Mouse (Mus musculus) thymus, postnatal 4 days (tissue): ENCODE results near the gene Ing5.
"Not testable (repeated sequence)": the region's sequence is repeated elsewhere in the genome, so short reads cannot be mapped to it uniquely, and the experiment has no call there.

Source experiments
- DNase-seq: peaks from one replicate; pipeline ENCODE4 v3.0.0; 2021

Ing5 gene

GRCm38 (mm10) chr1:93811495-93812039 lies 7.8 kb downstream of the Ing5 start:
- DNase-seq, result no peak

DNA sequence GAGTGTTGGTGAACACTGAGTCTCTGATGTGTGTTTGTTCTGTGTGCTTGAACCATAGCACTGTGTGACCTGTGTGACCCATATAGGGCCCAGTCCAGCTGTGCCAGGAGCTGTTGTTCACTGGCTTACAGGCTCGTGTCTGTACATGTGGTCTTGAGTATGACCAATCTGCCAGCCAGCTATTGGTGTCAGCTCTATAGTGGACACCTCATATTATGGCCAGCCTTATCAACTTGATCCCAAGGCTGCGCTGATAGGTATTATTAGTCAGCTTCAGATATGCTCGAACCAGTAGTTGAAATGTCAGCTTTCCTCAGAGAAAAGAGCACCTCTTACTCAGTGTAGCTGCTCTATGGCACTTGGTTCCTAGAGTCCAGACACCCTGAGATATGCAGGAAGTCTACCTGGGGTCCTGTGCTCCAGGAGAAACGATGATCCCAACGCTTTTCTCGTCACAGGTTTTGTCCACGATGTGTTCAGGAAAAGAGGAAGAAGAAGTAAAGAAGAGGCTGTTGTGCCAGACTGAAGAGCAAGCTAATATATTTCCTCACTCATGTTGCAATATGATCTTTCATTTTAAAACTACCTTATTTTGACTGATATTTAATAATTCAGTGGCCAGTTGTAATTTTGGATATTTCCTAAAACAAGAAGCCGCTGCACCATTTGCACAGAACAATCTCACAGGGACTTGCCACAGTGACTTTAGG lies 14.2 kb downstream of the Ing5 start:
- no peak for DNase-seq

DNA sequence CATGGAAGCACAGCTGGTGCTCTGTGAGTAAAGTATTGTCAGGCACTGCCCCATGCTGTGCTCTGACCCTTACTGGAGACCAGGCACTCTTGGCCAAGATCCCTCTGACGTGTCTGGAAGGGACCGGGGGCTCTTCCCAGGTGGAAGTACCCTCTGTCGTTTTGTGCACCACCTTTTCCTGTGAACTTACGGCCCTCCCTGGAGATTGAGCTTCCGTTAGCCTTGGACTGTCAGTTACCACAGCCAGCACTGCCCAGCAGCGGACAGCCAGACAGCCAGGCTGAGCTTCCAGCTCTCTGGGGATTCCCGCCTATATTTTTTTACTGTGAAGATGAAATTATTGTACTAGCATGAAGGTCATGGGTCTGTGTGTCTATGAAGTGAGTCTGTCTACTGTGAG lies 15.0 kb downstream of the Ing5 start:
- DNase-seq, result no peak

DNA sequence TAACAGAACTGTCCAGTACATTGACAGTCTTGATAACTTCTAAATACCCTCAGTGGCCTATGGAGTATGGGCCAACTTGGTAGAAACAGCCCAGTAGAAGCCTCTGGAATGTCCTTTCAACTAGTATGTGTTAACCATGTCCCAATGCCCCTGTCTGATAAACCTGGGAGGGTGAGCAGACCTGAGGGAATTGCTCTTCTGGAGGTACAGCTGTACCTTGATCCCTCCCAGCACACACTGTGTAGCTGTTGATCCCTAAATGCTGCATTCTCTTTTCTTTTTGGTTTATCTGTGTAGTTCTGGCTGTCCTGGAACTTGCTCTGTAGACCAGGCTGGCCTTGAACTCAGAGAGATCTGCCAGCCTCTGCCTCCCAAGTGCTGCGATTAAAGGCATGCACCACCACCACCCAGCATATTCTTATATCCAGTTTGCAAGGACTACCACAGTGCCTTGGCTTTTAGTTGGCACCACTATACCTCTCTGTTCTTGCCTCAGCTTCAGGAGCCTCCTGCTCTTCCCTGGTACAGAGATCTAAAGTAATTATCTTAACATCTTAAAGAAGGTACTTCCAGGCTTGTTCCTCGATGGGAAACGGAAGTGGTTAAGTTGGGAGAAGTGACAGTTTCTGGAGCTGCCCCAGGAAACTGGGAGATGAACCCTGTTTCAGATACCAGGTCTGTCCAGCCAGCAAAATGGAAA lies 20.2 kb downstream of the Ing5 start:
- no peak for DNase-seq

GRCm38 (mm10) chr1:93824609-93825008 lies 20.8 kb downstream of the Ing5 start, which contains the start of gene D2hgdh:
Gene D2hgdh (plus strand): TSS chr1:93824909.
- peak; percentile 36 for DNase-seq

DNA sequence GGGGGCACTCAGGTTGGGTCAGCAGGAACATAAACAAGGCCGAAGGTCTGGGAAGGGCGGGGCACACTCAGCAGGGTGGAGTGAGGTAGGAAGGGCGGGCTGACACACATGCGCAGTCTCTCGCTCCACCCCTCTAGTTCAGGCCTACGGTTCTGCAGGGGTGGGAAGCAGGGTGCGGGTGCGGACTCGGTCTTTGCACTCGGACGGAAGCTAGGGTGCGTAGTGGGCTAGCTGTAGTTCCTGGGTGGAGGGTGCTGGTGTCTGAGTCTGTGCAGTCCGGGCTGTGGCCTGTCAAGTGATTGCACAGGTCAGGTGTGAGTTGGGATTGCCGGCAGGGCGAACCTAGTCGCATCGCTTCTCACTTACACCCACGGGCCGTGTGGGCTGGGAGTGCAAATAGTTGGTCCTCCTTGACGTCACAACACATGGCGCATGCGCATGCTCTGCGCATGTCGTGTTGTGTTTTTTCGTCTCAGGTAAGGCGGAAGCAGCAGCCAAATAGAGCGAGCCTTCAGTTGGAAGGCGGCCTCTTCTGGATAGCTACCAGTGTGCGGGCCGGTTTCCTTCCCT lies 21.4 kb downstream of the Ing5 start:
- DNase-seq, result peak; percentile 95

- peak; percentile 42 for DNase-seq
Measured at GRCm38 (mm10) chr1:93825771-93826539, 22.2 kb downstream of the Ing5 start.

DNA sequence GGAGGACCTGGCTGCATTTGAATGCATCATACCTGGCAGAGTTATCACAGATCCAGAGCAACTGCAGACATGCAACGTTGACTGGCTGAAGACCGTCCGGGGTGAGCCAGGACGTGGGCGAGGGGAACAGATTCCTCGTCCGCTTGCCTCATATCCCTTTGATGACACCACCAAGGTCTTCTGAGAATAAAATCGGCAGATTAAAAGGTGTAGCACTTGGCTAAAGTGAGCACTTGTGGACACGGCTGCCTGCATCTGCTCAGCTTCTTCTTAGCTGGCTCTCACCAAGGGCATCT lies 22.7 kb downstream of the Ing5 start:
- no peak for DNase-seq

DNA sequence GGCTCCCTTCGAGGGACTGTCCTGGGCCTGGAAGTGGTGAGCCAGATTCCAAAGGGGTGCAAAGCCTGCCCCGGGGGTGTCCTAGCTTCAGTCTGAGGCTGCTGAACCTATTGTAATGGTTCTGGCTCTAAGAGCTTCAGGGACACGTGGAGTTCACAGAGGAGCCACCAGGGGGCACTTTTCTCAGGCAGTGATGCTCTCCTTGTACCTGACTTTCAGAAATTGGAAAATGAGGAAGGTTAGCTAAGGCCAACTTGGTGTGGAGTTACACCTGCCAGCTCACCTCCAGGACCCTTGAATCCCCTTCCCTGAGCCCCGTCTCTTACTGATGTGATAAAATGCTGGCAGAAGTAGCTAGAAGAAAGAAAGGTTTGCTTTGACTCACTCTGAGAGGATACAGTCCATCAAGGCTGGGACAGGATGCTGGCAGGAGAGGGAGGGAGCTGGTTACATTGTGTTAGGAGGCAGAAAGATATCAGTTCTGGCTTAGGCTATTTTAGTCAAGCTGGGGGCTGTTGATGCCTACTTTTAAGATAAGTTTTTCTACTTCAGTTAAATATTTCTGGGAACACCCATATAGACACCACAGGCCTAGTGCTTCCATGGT lies 29.1 kb downstream of the Ing5 start:
- DNase-seq, result peak; percentile 17

GRCm38 (mm10) chr1:93834671-93835150 lies 30.9 kb downstream of the Ing5 start:
- DNase-seq, result no peak

- DNase-seq, result no peak
Measured at GRCm38 (mm10) chr1:93835211-93835610, 31.4 kb downstream of the Ing5 start.

DNA sequence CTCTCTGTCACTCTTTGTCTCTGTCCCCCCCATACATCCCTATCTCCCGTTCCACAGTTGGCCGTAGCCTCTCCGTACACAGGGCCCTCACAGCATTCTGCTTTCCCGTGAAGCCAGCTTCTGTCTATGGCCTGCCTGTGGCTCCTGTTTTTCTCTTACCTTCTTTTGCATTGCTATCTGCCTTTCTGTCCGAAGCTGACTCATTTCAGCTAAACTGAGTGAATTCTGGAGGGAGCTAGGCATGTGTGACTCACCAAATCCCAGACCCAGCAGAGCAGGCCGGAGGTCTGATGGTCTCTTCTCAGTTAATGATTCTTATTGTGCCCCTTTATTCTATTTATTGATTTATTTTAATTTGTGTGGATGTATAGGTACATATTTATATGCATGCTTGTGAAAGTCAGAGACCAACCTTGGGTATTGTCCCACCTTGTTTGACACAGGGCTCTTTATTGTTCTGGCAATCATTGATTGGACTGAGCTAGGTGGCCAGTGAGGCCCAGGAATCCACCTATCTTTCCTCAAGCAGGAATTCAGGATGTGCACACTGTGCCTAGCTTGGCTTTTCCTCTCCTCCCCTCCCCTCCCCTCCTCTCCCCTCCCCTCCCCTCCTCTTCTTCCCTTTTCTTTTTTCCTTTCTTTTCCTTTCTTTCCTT lies 32.2 kb downstream of the Ing5 start:
- DNase-seq, result no peak

DNA sequence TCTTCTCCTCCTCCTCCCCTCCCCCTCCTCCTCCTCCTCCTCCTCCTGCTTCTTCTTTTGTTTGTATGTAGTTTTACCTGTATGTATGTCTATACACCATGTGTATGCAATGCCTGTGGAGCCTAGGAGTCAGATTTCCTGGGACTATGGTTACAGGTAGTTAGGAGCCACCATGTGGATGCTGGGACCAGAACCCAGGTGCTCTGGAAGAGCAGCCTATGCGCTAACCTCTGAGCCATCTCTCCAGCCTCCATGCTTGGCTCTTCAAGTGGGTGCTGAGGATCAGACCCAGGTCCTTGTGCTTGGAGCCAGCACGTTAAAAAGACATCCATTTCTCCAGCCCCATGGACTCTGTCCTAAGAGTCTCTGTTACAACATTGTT lies 32.8 kb downstream of the Ing5 start:
- DNase-seq, result no peak

- DNase-seq, result no peak
Measured at GRCm38 (mm10) chr1:93837335-93837734, 33.6 kb downstream of the Ing5 start.

DNA sequence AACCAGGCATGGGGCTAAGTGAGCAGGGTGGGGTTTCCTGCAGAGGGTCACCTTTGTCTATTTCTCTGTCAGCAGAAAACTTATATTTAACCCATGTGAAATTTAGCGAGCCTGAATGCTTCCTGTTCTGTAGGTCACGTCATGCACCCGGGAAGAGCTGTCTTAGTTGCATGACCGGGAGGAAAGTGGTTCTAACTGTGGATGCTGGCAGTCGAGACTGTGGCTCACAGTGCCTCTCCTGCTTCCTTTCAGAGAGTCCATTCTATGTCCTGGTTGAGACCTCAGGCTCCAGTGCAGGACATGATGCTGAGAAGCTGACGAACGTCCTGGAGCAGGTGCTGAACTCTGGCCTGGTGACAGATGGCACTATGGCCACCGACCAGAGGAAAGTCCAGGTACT lies 34.8 kb downstream of the Ing5 start:
- not testable (repeated sequence) for DNase-seq

DNA sequence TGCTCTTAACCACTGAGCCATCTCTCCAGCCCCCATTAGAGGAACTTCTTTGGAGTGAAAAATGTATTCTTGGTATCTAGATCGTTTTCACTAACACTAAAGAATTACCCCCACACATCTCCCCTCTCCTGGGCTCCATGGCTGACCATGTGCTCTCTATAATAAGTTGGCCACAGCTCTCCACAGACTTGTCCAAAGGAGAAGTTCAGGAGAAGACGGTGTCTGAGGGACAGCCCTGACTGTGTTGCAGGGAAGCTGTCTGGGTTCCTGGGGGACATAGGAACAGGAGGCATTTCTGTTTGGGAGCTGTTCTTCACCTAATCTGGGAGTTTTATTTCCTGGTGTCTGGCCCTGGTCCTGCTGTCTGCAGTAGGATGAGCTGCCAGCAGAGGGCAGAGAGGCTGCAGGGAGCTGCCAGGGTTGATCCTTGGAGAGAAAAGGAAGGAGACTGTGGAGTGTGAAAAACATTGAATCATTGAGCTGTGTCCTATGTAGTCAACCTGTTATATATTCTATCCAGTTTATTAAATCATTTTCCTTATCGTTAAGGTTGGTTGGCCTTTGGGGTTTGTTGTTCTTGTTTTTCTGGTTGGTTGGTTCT lies 42.1 kb downstream of the Ing5 start:
- not testable (repeated sequence) for DNase-seq

DNA sequence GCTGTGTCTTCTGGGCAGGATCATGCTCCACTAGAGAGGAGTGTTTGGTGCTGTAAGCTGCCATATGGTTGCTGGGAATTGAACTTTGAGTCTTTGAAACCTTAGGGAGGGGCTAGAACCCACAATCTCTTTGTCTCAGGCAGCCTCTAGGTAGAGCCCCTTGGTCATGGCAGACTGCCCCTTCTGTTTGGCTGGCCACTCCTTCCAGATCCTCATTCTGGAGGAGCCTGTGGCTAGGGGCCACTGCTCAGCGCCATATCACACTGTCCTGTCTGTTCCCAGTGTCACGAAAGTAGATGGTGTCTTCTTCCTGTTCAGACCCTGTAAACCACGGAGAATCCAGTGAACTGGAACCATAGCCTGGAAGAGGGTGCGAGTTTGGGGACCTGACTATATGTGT lies 52.0 kb downstream of the Ing5 start:
- not testable (repeated sequence) for DNase-seq

DNA sequence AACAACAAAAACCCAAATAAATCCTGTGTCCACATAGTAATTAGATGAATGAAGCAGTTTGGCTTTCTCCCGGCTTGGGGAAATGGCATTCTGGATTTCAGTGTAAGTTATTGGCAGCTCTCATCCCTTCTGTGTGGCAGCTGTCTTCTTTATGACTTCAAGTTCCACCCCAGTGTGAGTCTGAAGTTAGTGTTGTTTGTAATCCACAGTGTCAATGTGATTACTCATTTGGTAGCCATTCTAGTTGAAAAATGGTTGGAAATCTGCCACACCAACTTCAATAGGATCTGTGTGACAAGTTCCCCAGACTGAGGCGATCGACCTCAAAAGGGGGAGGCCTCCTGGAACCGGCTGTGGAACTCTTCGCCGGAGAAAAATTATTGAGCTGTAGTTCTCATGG lies 53.6 kb downstream of the Ing5 start:
- DNase-seq, result no peak

GRCm38 (mm10) chr1:93857991-93858390 lies 54.2 kb downstream of the Ing5 start:
- DNase-seq, result no peak

GRCm38 (mm10) chr1:93859619-93860018 lies 55.9 kb downstream of the Ing5 start:
- DNase-seq, result no peak

- not testable (repeated sequence) for DNase-seq
Measured at GRCm38 (mm10) chr1:93861048-93861447, 57.3 kb downstream of the Ing5 start, which contains the start of gene Gal3st2. Gene Gal3st2 (plus strand): TSS chr1:93861306.
